Mouse (Mus musculus): Measurements from ENCODE around the gene Tab2. TPM values are rescaled to one million over a fixed set of nuclear protein-coding genes. Genes with fewer than 3 reads are reported as not detected.
"Not testable (repeated sequence)": the region's sequence is repeated elsewhere in the genome, so short reads cannot be mapped to it uniquely, and the experiment has no call there.

Tab2 gene
- polyA plus RNA-seq, 1 experiment from 2014 or later, result 15.4 TPM

- not testable (repeated sequence) for H3K4me2 ChIP-seq (replicated peaks); H3K9ac ChIP-seq (replicated peaks); H3K36me3 ChIP-seq; H3K27ac ChIP-seq; H3K4me3 ChIP-seq (replicated peaks); H3K27me3 ChIP-seq; H3K9me3 ChIP-seq; ATAC-seq; H3K4me1 ChIP-seq (replicated peaks)
- WGBS, result 90% methylated on average over 3 of the region's 3 CpGs
These were observed 75.7 kb downstream of the Tab2 start for GRCm38 (mm10) chr10:7880283-7880682.

DNA sequence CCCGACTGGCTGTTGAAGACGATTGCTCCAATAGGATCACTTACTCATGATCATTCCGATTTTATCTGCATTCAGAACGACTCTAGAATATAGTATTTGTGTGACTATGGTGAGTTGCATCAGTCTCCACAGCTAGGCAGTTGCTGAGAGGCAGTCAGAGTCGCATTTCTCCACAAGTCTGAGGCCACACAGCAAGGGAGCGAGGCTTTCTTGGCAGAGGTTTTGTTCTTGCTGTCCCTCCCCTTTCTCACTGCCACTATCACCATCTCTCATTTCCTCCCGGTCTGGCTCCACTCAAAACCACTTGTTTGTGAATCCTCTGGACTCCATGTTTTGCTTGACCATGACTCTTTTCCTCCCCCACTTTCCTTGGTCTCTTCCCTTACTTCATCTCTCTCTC, 81.8 kb downstream of the Tab2 start:
- no peak overlapping the region for H3K27ac ChIP-seq
- no peaks in the 10 kb centered on the region for H3K36me3 ChIP-seq
- H3K4me2 ChIP-seq (replicated peaks), result no peak overlapping the region
- H3K27me3 ChIP-seq, result 0 out of 2 replicates have a peak, but pooled peaks cover under 1% of the 10 kb centered on the region
- H3K9ac ChIP-seq (replicated peaks), result no peak overlapping the region
- no peak for ATAC-seq
- H3K4me1 ChIP-seq (replicated peaks), result no peaks in the 10 kb centered on the region
- 0 out of 2 replicates have a peak, but pooled peaks cover 3% of the 10 kb centered on the region for H3K9me3 ChIP-seq
- 80% methylated on average over 7 of the region's 7 CpGs for WGBS
- no peak overlapping the region for H3K4me3 ChIP-seq (replicated peaks)

- H3K36me3 ChIP-seq, result no peaks in the 10 kb centered on the region
- no peaks in the 10 kb centered on the region for H3K9me3 ChIP-seq
- H3K27ac ChIP-seq, result no peak overlapping the region
- no peak for ATAC-seq
- H3K27me3 ChIP-seq, result peaks cover 26% of the 10 kb centered on the region
- WGBS, result 92% methylated on average over 5 of the region's 5 CpGs
- no peak overlapping the region for H3K9ac ChIP-seq (replicated peaks)
- no peak overlapping the region for H3K4me2 ChIP-seq (replicated peaks)
- no peak overlapping the region for H3K4me3 ChIP-seq (replicated peaks)
- H3K4me1 ChIP-seq (replicated peaks), result peaks cover 9% of the 10 kb centered on the region
These were observed 84.5 kb downstream of the Tab2 start for GRCm38 (mm10) chr10:7871381-7872020.

DNA sequence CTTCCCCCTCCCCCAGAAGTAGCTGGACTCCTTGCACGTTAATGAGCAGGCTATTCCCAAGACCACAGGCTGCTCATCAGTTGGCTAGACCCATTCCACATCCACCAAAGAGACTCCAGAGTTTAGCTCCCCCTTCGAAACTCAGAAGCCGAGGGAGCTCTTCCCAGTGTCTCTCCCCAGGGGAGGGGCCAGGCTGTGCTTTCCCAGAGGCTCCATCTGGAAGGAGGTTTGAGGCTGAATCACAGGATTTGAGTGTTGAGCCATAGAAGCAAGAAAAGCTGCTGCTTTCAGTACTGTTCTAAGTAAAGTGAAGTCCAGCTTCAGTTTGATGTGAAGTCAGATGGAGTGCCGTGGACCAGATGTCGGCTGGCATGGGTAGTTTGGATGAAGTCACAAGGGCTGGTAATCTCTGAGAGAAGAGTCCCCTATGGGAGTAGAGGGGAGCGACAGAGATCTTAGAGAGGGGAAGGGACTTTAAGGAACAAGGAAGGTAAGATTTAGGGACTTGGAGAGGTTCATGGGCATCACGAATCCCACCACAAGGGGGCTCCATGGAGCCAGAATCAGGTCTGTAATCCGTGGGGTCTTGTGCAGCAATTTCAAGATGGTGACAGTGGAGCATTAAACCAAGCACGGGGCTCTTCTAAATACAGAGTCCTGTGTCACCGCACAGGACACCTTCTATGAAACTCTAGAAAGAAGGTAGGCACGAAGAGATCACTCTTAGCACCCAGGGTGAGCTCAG, 85.3 kb downstream of the Tab2 start:
- no peaks in the 10 kb centered on the region for H3K9me3 ChIP-seq
- peaks cover 27% of the 10 kb centered on the region for H3K27me3 ChIP-seq
- H3K4me3 ChIP-seq (replicated peaks), result no peak overlapping the region
- peaks cover 9% of the 10 kb centered on the region for H3K4me1 ChIP-seq (replicated peaks)
- no peak overlapping the region for H3K27ac ChIP-seq
- H3K4me2 ChIP-seq (replicated peaks), result no peak overlapping the region
- ATAC-seq, result no peak
- no peak overlapping the region for H3K9ac ChIP-seq (replicated peaks)
- H3K36me3 ChIP-seq, result no peaks in the 10 kb centered on the region
- 72% methylated on average over 11 of the region's 11 CpGs for WGBS

DNA sequence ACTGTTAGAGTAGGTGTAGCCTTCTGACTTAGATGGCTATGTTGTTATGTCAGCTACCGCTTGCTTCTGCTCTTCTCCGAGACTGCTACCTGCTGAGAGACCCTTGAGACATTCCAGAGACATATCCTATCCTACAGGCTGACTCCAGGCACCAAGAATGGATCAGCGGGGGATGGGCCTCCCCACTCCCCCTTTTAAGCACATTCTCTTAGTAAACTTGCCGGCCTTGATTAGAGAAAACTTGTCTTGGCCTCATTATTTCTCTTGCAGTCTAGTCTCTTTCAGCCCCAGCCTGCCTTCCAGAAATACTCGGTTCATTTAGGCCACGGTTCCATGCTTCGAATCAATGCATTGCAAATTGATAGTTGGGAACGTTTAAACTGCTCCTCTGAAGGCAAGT, 86.3 kb downstream of the Tab2 start:
- Histone ChIP-seq H3K4me3 (replicated peaks) (no peak overlapping the region), H3K9me3 (no peaks in the 10 kb centered on the region), H3K4me2 (replicated peaks) (no peak overlapping the region), H3K27ac (no peak overlapping the region), H3K27me3 (peaks cover 27% of the 10 kb centered on the region), H3K36me3 (no peaks in the 10 kb centered on the region), H3K4me1 (replicated peaks) (peaks cover 9% of the 10 kb centered on the region), H3K9ac (replicated peaks) (no peak overlapping the region)
- WGBS, result 65% methylated on average over 8 of the region's 8 CpGs
- ATAC-seq, result no peak

DNA sequence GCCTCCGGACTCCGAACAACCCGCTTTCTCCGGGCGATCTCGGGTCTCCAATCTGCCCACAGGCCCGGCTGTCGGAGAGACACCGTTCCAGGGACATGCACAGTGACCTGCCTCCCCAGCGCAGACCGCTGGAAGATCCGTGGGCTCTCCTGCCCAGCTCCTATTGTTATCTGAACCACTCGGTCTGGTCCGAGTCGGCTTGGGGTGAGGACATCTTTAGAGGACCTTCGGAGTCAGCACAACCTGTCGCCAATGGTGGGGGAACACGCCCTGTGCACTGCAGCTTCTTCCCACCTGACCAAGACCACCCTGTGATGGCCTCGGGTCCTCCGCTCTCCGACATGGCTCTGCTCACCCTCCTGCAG, 88.4 kb downstream of the Tab2 start:
- no peak overlapping the region for H3K27ac ChIP-seq
- H3K4me2 ChIP-seq (replicated peaks), result peak overlapping the region; percentile 79
- ATAC-seq, result peak; percentile 24
- 25% methylated on average over 21 of the region's 21 CpGs for WGBS
- no peaks in the 10 kb centered on the region for H3K9me3 ChIP-seq
- peak overlapping the region; percentile 44 for H3K4me3 ChIP-seq (replicated peaks)
- no peaks in the 10 kb centered on the region for H3K36me3 ChIP-seq
- H3K27me3 ChIP-seq, result peaks cover 27% of the 10 kb centered on the region
- peak overlapping the region; percentile 63 for H3K9ac ChIP-seq (replicated peaks)
- peaks cover 9% of the 10 kb centered on the region for H3K4me1 ChIP-seq (replicated peaks)

- peak; percentile 64 for ATAC-seq
- Histone ChIP-seq H3K9me3 (no peaks in the 10 kb centered on the region), H3K27ac (no peak overlapping the region)
These were observed 89.0 kb downstream of the Tab2 start for GRCm38 (mm10) chr10:7866762-7867665.

GRCm38 (mm10) chr10:7864806-7865205, 91.2 kb downstream of the Tab2 start:
- no peak for ATAC-seq
- 78% methylated on average over 3 of the region's 3 CpGs for WGBS
- no peaks in the 10 kb centered on the region for H3K9me3 ChIP-seq
- peaks cover 27% of the 10 kb centered on the region for H3K27me3 ChIP-seq
- no peak overlapping the region for H3K4me2 ChIP-seq (replicated peaks)
- H3K27ac ChIP-seq, result no peak overlapping the region
- no peaks in the 10 kb centered on the region for H3K36me3 ChIP-seq
- H3K4me1 ChIP-seq (replicated peaks), result peaks cover 9% of the 10 kb centered on the region
- no peak overlapping the region for H3K4me3 ChIP-seq (replicated peaks)
- H3K9ac ChIP-seq (replicated peaks), result no peak overlapping the region

More at GRCm38 (mm10) chr10:7866762-7867665, 89.0 kb downstream of the Tab2 start:
- H3K4me3 ChIP-seq (replicated peaks), result peak overlapping the region; percentile 44
- peaks cover 9% of the 10 kb centered on the region for H3K4me1 ChIP-seq (replicated peaks)
- H3K27me3 ChIP-seq, result peaks cover 27% of the 10 kb centered on the region
- 16% methylated on average over 50 of the region's 50 CpGs for WGBS
- H3K4me2 ChIP-seq (replicated peaks), result peak overlapping the region; percentile 79
- no peaks in the 10 kb centered on the region for H3K36me3 ChIP-seq
- peak overlapping the region; percentile 63 for H3K9ac ChIP-seq (replicated peaks)

DNA sequence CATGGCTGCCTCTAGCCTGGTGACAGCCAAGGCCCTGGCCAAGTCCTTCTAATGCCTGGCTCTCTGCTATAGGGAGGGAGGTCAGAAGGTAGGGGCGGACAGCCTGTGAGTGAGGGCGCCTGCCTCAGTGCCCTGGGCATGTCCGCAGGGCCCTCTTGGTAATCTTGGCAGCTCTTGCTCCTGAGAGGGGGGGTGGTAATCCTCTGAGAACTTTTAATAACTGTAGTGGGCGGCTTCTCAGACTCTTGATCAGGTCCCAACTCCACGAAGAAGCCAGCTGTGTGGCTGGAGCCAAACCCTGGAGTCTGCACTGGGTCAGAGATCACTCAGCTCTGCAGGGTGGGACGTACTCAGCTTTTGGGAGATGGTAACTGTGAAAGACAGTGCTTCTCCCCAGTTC, 91.8 kb downstream of the Tab2 start:
- Histone ChIP-seq H3K9ac (replicated peaks) (no peak overlapping the region), H3K4me2 (replicated peaks) (no peak overlapping the region), H3K4me3 (replicated peaks) (no peak overlapping the region), H3K4me1 (replicated peaks) (peaks cover 9% of the 10 kb centered on the region), H3K27me3 (peaks cover 26% of the 10 kb centered on the region), H3K9me3 (no peaks in the 10 kb centered on the region), H3K36me3 (no peaks in the 10 kb centered on the region), H3K27ac (no peak overlapping the region)
- no peak for ATAC-seq
- WGBS, result 73% methylated on average over 6 of the region's 6 CpGs

DNA sequence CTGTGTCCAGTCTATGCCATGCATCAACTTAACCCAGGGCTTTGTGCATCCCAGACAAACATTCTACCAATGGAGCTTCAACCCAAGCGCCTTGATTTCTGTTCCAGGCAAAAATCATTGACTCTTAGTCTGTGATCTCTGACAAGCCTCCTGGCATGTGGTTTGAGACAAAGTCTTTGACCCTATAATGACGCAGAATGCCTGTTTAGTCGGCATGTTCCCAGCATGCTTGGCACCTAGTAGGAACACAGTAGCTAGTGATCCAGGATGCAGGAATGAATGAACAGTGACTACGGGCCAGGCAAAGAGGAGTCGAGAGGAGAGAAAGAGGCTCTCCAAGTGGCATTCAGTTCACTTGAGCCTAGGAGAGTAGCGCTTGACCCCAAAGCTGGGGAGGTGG, 92.6 kb downstream of the Tab2 start:
- Histone ChIP-seq H3K27ac (no peak overlapping the region), H3K27me3 (peaks cover 20% of the 10 kb centered on the region), H3K4me1 (replicated peaks) (peaks cover 9% of the 10 kb centered on the region), H3K9me3 (no peaks in the 10 kb centered on the region), H3K9ac (replicated peaks) (no peak overlapping the region), H3K4me3 (replicated peaks) (no peak overlapping the region), H3K36me3 (no peaks in the 10 kb centered on the region), H3K4me2 (replicated peaks) (no peak overlapping the region)
- WGBS, result 94% methylated on average over 6 of the region's 6 CpGs
- ATAC-seq, result no peak

DNA sequence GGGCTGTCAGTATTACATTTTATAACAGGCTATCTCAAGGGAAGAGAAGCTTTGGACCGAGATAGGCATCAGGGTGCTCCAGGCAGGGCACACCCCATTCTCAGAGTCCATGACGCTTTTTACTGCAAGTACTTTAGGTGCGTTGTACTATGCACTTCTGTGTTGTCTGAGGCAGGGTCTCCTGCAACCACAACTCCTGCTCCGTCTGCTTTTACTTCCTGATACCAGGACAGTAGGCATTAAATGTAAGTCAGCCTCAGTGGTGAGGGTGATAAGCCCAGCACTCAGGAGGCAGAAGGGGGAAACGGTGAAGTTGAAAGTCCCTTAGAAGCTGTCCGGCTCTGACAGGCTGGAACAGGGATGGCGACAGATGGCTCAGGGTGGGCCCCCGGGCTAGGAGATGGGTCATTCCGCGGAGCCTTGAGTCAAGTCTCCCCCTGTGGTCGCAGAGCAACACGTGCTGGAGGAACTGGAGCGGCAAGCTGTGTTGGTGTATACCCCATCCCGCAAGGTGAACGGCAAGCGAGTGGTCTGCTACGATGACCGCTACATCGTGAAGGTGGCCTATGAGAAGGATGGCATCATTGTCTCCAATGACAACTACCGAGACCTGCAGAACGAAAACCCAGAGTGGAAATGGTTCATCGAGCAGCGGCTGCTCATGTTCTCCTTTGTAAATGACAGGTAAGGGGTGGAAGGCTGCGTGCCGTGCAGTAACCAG, 93.9 kb downstream of the Tab2 start:
- Histone ChIP-seq H3K4me3 (replicated peaks) (no peak overlapping the region), H3K4me1 (replicated peaks) (peaks cover 3% of the 10 kb centered on the region), H3K27ac (no peak overlapping the region), H3K4me2 (replicated peaks) (no peak overlapping the region), H3K9ac (replicated peaks) (no peak overlapping the region), H3K9me3 (no peaks in the 10 kb centered on the region), H3K27me3 (peaks cover 7% of the 10 kb centered on the region), H3K36me3 (no peaks in the 10 kb centered on the region)
- no peak for ATAC-seq
- 92% methylated on average over 25 of the region's 25 CpGs for WGBS

All from midbrain, embryonic 13.5 days (tissue).